Mouse (Mus musculus) MEL-GATA-1-ER (cell line): Measurements from ENCODE around the gene Rab27a.
A peak's percentile ranks its signal among the peaks of the same experiment; 100 is the strongest.

ENCODE experiments used
- DNase-seq: peaks from one replicate; pipeline ENCODE4 v3.0.0-alpha.2; 2012; ENCODE audit warnings: low read depth; ENCODE audit errors: extremely low read depth

Rab27a gene

DNA sequence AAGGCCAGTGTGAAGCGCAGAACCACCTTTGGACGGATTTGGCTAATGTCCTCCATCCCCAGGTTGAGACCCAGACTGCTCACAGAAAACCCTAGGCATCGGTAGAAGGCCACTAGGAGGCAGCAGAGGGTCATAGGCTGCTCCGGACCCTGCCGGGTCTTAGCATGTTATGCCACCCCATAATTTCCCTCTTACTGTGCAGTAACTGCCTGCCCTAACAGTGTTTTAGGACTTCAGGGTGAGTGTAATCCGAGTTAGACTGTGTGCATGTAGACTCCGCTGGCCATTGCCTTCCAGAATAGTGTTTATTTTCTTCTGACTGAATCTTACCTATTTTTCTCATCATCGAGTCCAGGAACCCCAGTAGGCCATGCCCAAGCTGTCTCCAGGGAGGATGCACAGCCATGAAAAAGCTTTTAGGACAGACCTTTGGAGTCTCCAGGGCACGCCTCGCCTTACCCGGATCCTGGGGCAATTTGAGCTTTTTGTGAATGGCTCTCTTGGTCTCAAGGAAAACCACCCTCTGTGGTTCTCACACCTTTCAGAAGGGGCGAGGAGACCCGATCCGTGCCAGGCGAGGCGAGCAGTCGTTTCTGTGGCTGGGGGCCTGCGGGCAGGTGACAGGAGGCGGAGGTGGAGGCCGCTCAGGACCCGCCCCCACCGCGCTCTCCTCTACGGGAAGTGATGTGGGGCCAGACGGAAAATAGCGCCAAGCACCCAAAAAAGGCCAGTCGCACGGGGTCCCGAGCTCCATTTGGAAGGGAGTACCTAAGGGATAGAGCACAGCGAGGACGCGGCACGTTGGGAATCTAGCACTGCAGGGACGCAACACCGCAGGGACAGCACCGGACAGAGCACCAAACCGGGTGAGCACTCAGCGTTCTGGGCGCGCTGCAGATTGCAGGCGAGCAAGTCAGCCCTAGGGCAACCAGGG, at the start of gene Rab27a:
TSS of gene Rab27a (plus strand) at position 709 of the 934 bp plus-strand sequence.
- peak; percentile 76 for DNase-seq

GRCm38 (mm10) chr9:72996167-72996566, 48.5 kb upstream of the Rab27a start:
- no peak for DNase-seq

GRCm38 (mm10) chr9:72996806-72997205, 47.8 kb upstream of the Rab27a start:
- no peak for DNase-seq

GRCm38 (mm10) chr9:73000487-73000886, 44.2 kb upstream of the Rab27a start:
- DNase-seq = no peak

DNA sequence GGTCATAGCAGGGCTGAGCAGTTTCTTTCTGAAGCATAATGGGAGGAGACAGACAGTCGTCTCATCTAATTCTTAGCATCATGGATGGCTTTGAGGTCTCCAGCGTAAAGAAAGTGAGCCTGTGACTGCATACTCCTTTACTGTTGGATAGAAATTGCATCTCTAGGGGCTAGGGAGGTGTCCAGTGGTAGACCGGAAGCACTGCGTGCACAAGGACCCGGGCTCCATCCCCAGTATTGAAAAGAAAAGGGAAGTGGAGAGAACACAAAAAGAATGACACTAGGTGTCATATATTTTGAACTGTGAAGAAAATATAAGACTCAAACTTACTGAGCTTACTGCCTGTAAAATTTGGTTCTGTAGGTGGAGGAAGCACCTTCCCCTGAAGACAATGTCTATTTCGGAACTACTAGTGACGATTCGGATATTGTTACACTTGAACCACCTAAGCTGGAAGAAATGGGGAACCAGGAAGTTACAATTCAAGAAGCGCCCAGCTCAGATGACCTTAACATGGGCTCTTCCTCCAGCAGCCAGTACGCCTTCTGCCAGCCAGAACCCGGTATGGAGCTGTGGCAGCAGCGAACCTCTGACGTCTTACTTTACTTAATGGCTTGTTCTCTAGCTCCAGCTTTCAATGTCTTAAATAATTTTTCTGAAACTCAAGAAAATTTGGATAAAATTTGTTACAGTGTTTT, 43.2 kb upstream of the Rab27a start:
- no peak for DNase-seq

DNA sequence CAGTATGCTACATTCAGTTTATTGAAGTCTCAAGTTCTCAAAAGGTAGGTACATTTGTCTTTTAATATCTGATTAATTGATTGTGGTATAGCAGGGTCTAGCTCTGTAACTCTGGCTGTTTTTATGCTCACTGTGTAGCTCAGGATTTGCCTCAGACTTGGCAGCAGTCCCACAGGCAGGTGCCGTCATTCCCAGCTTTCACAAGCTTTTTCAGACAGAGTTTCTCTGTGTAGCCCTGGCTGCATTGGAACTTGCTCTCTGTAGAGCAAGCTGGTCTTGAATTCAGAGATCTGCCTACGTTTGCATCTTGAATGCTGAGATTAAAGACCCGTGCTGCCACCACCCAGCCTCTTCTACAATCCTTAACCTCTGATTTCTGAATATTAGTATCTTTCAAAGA, 42.5 kb upstream of the Rab27a start:
- no peak for DNase-seq

GRCm38 (mm10) chr9:73004076-73004475, 40.6 kb upstream of the Rab27a start:
- no peak for DNase-seq

GRCm38 (mm10) chr9:73005106-73005505, 39.5 kb upstream of the Rab27a start:
- DNase-seq = no peak

GRCm38 (mm10) chr9:73006175-73006574, 38.5 kb upstream of the Rab27a start:
- DNase-seq = no peak

DNA sequence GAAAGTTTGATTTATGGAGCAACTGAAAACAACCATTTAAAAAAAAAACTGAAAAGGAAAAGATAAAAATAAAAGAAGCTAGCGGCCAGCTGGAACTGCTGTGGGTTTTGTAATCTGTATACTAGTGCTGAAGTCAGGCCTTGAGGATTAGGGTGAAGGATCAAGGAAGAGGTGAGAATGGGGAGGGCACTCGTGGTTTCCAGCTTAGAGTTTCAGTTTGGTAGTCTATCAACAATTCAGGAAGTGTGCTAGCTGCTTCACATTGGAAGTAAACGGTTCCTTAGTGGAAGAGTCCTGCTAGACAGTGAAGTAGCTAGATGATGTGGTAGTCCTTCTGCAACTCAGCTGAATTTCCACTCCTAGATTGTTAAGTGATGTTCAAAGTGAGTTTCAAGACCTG, 36.3 kb upstream of the Rab27a start:
- DNase-seq = no peak

DNA sequence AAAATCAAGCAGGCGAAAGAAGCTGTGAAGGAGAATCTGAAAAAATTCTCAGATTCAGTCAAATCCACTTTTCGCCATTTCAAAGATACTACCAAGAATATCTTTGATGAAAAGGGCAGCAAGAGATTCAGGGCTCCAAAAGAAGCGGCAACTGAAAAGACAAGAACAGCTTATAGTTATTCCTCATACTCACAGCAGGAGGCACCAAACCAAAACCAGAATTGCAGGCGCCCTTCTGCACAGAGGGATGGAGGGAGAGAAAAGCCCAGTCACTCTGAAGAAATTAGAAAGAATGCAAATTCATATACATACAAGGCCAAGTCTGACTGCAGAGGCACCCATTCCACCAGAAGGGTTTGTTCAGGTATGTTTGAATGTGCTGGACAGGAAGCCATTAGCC, 32.0 kb upstream of the Rab27a start:
- DNase-seq = no peak

DNA sequence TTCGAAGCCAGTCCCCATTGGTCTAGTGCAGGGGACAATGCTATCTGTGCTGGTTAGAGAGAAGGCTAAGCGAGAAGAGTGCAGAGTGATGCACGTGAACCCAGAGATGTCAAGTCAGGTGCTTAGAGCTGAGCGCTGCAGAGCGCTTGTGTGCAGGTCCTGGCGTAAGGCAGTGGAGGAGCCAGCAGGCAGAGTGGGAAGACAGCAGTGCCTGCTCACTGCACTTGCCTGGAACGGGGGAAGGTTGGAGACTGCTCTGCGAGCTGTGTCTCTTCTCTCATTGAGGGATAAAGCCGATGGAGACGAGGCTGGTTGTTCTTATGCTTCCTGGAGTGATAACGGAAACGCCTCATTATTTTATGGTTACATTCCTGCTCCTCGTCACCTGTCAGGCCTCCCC, 29.9 kb upstream of the Rab27a start:
- DNase-seq = no peak

GRCm38 (mm10) chr9:73019841-73020240, 24.8 kb upstream of the Rab27a start:
- no peak for DNase-seq

DNA sequence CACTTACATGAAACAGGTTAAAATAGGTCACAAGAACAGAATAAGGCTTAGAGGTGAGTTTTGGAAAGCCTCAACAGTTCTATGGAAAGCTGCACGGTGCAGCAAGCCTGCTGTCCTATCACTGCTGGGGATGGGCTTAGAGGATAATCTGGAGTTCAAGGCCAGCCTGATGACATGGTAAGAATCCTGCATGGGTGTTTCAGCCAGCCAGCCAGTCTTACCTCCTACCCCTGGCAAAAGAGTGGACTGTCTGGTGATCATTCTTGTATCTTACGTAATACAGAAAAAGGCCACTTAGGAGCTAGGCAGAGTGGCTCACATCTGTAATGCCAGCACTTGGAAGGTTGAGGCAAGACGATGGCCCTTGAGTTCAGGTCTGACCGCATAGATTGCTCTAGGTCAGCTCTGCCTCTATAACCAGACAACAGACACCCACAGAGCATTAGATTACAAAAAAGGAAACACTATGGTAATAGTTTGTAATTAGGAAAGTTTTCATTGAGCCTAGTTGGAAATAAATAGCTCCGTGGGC, 24.0 kb upstream of the Rab27a start:
- no peak for DNase-seq

DNA sequence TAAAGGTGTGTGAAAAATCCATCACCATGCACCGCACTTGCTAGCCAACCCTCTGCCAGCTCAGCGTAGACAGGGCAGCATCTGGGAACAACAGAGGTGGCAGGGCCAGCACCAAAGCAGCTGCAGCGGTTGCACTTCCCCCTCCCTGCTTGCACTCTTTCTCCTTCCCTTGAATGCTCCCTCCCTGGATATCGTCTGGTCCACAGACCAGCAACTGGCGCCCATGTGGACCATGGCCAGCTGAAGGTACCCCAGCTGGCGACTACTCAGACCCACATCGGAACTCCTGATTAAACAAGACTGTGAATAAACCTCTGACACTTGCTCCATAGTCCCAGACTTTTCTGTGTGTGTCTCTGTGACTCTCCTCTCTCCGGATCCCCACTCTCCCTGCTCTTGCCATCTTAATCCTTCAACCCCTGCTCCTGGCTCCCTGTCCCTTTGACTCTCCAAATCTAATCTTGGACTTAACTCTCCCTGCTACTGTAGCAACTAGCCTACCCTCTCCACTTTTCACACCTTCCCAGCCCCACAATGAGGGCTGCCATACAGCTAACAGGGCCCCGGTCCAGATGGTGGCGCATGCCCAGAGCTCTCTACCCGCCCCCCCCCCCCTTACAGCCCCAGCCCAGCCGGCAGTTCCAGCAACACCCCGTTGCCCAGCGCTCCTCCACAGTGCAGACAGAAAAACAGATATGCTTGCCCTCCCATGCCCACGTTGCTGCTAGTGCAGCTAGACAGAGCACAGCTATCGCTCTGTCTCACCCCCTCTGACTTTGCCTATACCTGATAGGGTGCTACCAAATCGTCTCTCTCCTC, 18.6 kb upstream of the Rab27a start:
- DNase-seq = no peak

DNA sequence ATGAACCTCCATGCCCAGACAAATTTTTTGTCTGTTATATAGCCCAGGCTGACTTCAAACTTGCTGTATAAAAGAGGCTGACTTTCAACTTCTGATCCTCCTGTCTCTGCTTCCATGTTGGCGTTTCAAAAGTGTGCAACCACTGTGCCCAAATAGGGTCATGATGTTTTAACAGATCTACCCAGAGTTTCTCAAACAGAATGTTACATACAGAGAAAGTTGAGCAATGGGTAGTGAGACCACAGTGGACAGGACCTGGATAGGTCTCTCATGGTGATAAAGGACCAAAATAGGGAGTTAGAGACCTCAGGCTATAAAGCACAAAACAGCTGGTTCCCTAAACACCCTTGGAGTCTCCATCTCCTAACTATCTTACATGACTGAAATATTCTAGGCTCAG, 14.2 kb upstream of the Rab27a start:
- no peak for DNase-seq

GRCm38 (mm10) chr9:73031421-73031820, 13.2 kb upstream of the Rab27a start:
- no peak for DNase-seq

- no peak for DNase-seq
These were observed 11.2 kb upstream of the Rab27a start for GRCm38 (mm10) chr9:73033406-73033805.

- peak; percentile 71 for DNase-seq
These were observed 5.3 kb upstream of the Rab27a start for GRCm38 (mm10) chr9:73039222-73039945.

DNA sequence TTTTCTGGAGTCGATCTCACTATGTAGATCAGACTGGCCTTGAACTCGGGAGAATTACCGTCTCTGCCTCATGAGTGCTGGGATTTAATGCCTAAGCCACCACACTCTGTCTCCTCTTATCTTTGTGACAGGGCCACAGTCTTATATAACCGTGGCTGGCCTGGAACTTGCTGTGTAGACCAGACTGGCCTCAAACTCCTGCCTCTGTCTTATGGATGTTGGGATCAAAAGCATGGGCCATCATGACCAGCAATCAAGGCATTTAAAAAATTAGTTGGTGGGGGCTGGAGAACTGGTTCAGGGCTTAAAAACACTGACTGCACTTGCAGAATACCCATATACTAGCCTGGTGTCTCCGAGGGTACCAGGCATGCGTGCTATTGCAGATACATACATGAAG, 4.6 kb upstream of the Rab27a start, which contains the start of gene Pigb:
TSS of gene Pigb (minus strand) at position 299 of the 400 bp plus-strand sequence.
- no peak for DNase-seq

DNA sequence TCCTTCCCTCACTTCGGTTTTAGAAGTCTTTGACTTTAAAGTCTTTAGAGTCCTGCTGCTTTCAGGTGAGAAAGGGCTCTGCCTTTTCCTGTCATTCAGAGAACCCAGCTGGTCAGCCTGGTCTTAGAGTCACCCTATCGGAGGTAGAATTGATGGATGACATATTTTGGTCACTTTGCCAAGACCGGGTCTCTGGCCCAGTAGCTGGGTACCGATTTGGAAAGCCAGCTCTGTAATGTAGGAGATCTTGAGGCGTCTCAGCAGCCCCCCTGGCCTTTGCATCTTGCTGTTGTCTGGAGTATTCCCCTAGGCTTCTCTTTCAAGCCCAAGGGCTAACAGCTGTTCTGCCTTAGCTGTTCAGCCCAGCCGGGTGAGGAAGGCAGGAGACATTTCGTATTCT, 550 bp downstream of the Rab27a start:
- DNase-seq = no peak
